Mouse (Mus musculus) urinary bladder, postnatal 14 days (tissue): ENCODE measurements at regions not wholly inside any gene's neighbourhood (a gene's known extent, or its start where the extent isn't known, plus 50 kb on each side); places are given as distances from the start of the nearest gene placed in this dataset.

Experiments used
- DNase-seq: peaks from one replicate; pipeline ENCODE4 v3.0.0; 2021; ENCODE audit warnings: low spot score

DNA sequence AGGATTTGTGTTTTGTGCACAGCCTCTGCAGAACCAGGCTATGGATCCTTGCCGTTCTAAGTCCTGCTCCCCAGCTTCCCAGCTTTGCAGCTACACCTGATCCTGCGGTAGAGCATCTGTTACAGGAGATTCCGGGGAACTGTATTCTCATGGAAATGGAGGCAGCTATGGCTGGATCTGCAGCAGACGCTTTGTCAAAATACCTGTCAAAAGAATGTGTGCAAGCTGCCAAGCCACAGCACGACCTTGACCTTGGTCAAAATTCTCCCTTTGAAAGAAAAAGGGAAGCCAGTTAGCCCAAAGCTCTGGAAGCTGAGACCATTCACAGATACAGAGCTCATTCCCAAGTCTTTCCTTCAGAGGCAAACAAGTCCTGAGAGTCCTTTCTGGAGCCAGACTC lies 255.3 kb downstream of the Med13l start:
- DNase-seq, result no peak

DNA sequence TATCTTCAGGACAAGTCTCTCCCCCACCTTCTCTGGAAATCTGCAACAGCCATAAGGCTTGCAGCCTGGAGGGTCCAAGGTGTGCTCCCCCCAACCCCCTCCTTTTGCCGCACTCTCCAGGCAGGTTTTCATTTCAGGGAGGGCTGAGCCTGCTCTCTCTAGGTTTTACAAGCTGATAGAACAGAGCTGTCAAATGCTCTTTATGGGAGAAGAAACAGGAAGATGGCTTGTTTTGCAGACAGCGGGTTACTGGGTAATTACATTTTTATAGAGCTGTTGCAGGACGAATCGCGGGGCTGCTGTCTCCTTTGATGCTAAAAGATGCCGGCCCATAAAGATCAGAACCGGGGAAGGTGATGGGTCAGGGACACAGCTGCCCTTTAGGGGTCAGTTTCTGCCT lies 257.8 kb downstream of the Med13l start:
- no peak for DNase-seq

- DNase-seq, result no peak
Measured at GRCm38 (mm10) chr5:118824791-118825190, 264.3 kb downstream of the Med13l start.

DNA sequence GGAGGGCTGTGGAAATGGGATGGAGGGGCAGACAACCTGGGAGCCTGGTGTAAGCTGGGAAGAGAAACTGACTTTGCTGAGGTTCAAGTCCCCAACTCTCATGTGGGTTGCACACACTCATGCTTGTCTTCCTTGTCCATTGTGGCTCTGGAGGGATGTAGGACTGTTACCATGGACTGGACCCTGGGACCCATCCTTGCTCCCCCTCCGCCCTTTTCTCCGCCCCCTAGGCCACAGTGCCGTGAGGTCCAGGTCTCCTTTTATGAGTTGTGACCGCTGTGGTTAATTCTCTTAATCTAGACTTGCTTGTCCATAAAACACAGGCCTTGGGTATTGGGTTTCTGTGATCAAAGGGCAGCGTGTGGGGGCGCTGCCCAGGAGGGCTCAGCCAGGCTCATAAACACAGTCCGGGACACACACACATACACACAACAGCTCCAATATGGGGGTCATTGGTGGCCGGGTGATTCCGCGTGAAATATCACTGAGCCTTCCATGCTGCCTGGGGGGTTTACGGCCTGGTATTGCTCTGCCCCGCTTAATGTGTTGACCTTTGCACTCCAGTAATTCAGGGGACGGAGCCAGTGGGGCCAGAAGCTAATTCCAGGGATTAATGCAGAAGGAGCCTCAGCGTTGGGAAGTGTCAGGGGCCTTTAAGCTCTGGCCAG lies 268.7 kb downstream of the Med13l start:
- no peak for DNase-seq

DNA sequence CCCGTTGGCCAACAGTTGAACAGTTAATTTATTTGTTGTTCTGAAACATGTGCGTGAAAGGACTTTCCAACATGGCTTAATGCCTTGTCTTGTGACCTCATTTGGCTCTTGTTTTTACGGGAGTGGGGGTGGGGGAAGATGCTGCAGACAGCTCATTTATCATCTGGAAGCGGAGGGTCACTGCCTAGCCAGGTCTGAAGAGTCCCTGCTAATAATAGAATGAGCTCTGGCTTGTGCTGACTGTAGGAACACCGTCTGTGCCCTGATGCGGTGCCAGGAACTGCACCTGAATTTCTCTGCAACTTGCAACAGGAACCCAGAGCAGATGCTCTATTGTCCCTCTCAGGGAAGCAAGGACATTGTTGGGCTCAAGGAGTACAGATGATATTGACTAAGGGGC lies 272.2 kb downstream of the Med13l start:
- DNase-seq, result peak; percentile 35

DNA sequence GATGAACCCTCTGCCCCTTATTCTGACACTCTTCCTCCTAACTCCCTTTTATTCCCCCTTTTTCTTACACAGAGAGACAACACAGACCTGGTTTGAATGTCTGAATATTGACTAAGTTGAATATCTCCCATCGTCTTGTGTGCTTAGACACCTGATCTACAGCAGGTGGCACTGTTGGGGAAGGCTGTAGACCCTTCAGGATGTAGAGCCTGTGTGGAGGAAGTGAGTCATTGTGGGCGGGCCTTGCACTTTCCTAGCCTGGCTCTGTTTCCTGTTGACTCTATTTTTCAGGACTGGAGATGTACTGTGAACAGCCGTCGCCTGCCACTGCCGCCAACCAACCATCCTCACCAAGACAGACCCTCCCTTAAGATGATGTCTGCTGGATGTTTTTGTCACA lies 273.6 kb downstream of the Med13l start:
- no peak for DNase-seq

- no peak for DNase-seq
Measured at GRCm38 (mm10) chr5:118837001-118837400, 276.5 kb downstream of the Med13l start.

DNA sequence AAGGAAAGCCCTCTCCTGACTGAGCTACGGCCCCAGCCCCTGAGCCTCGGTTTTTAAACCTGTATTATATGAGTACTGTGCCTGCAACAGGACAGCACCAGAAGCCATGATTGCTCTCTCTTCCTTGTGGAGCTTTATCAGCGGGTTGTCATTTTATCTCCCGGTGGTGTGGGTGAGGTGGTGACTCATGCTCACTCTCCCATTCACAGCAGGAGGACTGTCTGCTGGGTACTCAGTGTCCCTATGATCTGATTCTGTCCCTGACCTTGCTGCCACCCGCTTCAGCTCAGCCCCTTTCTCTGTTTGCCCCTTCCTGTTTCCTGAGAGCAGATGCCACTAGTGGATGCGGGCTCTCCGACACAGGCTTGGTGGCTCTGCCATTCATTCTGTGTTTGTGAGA lies 277.9 kb downstream of the Med13l start:
- no peak for DNase-seq

DNA sequence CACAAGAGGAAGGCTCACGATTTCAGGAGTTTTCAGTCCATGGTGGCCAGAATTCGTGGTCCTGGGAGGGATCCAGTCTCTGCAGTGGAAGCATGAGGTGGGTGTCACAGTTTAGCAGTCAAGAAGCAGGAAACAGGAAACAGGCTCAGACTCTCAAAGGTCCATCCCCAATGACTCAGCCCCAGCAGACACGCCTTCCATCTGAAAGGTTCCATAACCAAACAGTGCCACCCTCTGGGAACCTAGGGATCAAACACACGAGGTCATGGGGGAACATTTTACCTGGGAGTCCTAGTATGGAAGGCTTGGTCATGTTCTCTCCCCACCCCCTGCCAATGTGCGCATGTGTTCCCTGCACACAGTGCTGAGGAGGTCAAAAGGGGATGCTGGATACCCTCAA lies 279.4 kb downstream of the Med13l start:
- peak; percentile 17 for DNase-seq

GRCm38 (mm10) chr5:118841210-118842016 lies 280.9 kb downstream of the Med13l start:
- no peak for DNase-seq

DNA sequence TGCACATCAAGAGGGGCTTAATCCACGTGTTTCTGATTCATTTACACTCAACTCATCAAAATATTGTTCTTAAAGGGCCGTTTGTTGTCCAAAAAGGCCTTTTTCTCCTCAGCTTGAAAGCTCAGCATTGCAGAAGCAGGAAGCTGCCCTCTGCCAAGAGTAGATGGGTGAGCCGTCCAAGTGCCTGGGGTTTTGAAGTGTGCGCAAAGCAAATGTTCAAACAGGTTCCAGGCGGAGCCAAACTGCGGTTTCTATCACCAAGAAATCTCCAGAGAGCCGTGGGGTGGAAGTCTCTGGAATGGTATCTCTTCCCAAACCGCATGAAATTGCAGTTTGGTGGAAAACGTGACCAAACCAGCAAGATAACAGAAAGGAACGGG lies 281.5 kb downstream of the Med13l start:
- DNase-seq, result peak; percentile 35

- no peak for DNase-seq
Measured at GRCm38 (mm10) chr5:118857001-118857400, 296.5 kb downstream of the Med13l start.

- no peak for DNase-seq
Measured at GRCm38 (mm10) chr5:118861143-118861847, 300.8 kb downstream of the Med13l start.

DNA sequence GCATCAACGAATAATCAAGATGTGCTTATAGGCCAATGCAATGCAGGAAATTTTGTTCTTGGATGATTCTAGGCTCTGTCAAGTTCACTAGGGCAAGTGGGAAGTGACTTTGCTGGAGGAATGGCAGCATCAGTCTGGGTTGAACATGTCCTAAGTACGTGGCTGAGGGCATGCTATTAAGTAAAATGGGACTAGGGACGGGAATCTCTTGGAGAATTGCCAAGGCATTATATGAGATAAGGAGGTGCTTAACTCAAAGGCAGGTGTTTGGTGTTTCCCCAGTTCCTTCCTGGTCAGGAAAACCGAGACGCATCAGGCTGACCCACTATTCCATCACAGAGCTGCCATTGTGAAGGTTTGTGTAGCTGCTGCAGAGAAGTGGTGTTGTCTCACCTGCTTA lies 307.0 kb downstream of the Med13l start:
- DNase-seq, result no peak

GRCm38 (mm10) chr5:118869330-118869729 lies 308.9 kb downstream of the Med13l start:
- no peak for DNase-seq

- DNase-seq, result peak; percentile 15
Measured at GRCm38 (mm10) chr5:118873871-118874270, 313.4 kb downstream of the Med13l start.

- peak; percentile 16 for DNase-seq
Measured at GRCm38 (mm10) chr5:118875096-118875637, 314.7 kb downstream of the Med13l start.

- DNase-seq, result peak; percentile 39
Measured at GRCm38 (mm10) chr5:118876586-118877312, 316.3 kb downstream of the Med13l start.

- peak; percentile 78 for DNase-seq
Measured at GRCm38 (mm10) chr5:118877313-118877669, 316.8 kb downstream of the Med13l start.

GRCm38 (mm10) chr5:118877831-118878230 lies 317.4 kb downstream of the Med13l start:
- DNase-seq, result no peak

GRCm38 (mm10) chr5:118878722-118879121 lies 318.2 kb downstream of the Med13l start:
- DNase-seq, result no peak
